Mouse (Mus musculus) natural killer cell, adult 2 months (primary cell): ENCODE data around the gene Lpcat2b.
"Not testable (repeated sequence)": the region's sequence is repeated elsewhere in the genome, so short reads cannot be mapped to it uniquely, and the experiment has no call there.

Source experiments
- DNase-seq, 2 experiments: peaks; one replicate each; pipeline ENCODE4 v3.0.0; 2022; ENCODE audit warnings: low spot score in 2 of 2

Gene Lpcat2b

GRCm38 (mm10) chr5:107431249-107431648 is at the start of gene Lpcat2b:
Gene Lpcat2b, plus strand, starts transcription at chr5:107431549.
- DNase-seq, result no peak

GRCm38 (mm10) chr5:107386448-107386847 is 44.9 kb upstream of the Lpcat2b start:
- not testable (repeated sequence) for DNase-seq

- no peak for DNase-seq
Measured at GRCm38 (mm10) chr5:107387788-107388187, 43.6 kb upstream of the Lpcat2b start.

- DNase-seq, result no peak
Measured at GRCm38 (mm10) chr5:107389373-107389772, 42.0 kb upstream of the Lpcat2b start.

- no peak for DNase-seq
Measured at GRCm38 (mm10) chr5:107394437-107394836, 36.9 kb upstream of the Lpcat2b start.

GRCm38 (mm10) chr5:107402436-107402835 is 28.9 kb upstream of the Lpcat2b start, which contains the start of gene Ephx4:
Gene Ephx4, plus strand, starts transcription at chr5:107402736.
- no peak for DNase-seq

- peak in 1 of 2 experiments; percentile 2 for DNase-seq
Measured at GRCm38 (mm10) chr5:107403011-107403946, 28.1 kb upstream of the Lpcat2b start.

GRCm38 (mm10) chr5:107403947-107404684 is 27.2 kb upstream of the Lpcat2b start:
- no peak for DNase-seq

- no peak for DNase-seq
Measured at GRCm38 (mm10) chr5:107405361-107405760, 26.0 kb upstream of the Lpcat2b start.

GRCm38 (mm10) chr5:107410305-107410704 is 21.0 kb upstream of the Lpcat2b start:
- DNase-seq, result no peak

GRCm38 (mm10) chr5:107411326-107411725 is 20.0 kb upstream of the Lpcat2b start:
- DNase-seq, result no peak

- no peak for DNase-seq
Measured at GRCm38 (mm10) chr5:107412285-107412684, 19.1 kb upstream of the Lpcat2b start.

GRCm38 (mm10) chr5:107415098-107415497 is 16.3 kb upstream of the Lpcat2b start:
- DNase-seq, result no peak

GRCm38 (mm10) chr5:107421676-107422075 is 9.7 kb upstream of the Lpcat2b start:
- no peak for DNase-seq

GRCm38 (mm10) chr5:107434001-107434400 is 2.7 kb downstream of the Lpcat2b start:
- DNase-seq, result no peak

GRCm38 (mm10) chr5:107436185-107436584 is 4.8 kb downstream of the Lpcat2b start:
- DNase-seq, result no peak

- no peak for DNase-seq
Measured at GRCm38 (mm10) chr5:107436587-107437209, 5.3 kb downstream of the Lpcat2b start.

GRCm38 (mm10) chr5:107437464-107438281 is 6.3 kb downstream of the Lpcat2b start, which contains the start of gene Btbd8:
Gene Btbd8, plus strand, starts transcription at chr5:107437997.
- DNase-seq, result peak; percentile 92 to 95

GRCm38 (mm10) chr5:107438353-107438752 is 7.0 kb downstream of the Lpcat2b start:
- no peak for DNase-seq

- DNase-seq, result no peak
Measured at GRCm38 (mm10) chr5:107441881-107442280, 10.5 kb downstream of the Lpcat2b start.

- no peak for DNase-seq
Measured at GRCm38 (mm10) chr5:107444251-107444650, 12.9 kb downstream of the Lpcat2b start.
